Mouse (Mus musculus) effector memory CD4-positive, alpha-beta T cell, adult 5 months (primary cell): Measurements from ENCODE around the gene Tmem102. TPM values are rescaled to one million over a fixed set of nuclear protein-coding genes. Genes with fewer than 3 reads are reported as not detected.

Experiments used
- polyA plus RNA-seq: library from polyadenylated mRNA; unstranded; fragments of 100-300 nt; shearing (Covaris generic); gene quantifications from one replicate; pipeline ENCODE4 v1.2.1, GENCODE M21; 2017

Tmem102 gene
- not detected for polyA plus RNA-seq

DNA sequence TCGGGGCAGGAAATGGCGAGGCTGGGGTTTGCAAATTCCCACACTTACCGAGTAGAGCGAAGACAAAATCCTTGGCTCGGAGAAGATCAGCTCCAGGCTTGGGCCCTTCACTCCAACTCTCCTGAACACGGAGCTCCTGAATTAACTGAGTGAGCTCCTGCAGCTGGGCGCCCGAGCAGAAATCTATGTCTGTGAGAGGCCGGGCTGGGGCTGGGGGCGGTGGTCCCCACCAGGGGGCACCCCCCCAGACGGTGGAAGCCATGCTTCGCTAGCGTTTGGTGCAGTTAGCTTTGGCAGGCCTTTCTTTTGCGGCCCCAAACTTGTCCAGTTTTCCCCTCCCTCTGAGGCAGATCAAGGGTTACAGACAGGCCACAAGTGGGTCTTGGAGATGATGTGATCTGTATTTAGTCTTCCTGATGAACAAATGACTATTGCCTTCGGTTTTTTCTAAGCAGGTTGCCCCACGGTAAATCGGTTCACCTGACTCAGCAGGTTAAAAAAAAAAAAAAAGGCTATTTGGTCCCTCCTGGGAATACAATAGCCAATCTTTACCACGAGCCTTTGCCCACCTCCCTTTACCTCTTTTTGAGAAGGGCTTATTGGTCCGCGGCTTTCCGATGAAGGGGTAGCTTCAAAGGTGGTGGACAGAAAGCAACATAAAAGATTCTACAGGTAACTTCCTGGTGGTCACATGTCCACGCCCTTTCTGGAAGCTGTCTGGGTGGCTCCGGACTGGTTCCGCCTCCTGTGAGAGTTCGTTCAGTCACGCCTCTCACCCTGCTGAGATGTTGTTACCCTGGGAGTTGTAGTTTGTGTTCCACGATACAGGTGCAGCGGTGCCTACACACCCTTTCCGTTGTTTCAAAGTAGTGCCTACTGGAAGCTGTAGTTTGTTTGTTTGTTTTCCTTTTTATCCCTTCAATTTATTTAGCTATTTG lies at the start of gene Tmem102:
TSS of gene Tmem102 (minus strand) at position 653 of the 938 bp plus-strand sequence.

GRCm38 (mm10) chr11:69846198-69846680 lies 40.8 kb upstream of the Tmem102 start, which contains the start of gene Plscr3:
TSS of gene Plscr3 (plus strand) at chr11:69846376.

DNA sequence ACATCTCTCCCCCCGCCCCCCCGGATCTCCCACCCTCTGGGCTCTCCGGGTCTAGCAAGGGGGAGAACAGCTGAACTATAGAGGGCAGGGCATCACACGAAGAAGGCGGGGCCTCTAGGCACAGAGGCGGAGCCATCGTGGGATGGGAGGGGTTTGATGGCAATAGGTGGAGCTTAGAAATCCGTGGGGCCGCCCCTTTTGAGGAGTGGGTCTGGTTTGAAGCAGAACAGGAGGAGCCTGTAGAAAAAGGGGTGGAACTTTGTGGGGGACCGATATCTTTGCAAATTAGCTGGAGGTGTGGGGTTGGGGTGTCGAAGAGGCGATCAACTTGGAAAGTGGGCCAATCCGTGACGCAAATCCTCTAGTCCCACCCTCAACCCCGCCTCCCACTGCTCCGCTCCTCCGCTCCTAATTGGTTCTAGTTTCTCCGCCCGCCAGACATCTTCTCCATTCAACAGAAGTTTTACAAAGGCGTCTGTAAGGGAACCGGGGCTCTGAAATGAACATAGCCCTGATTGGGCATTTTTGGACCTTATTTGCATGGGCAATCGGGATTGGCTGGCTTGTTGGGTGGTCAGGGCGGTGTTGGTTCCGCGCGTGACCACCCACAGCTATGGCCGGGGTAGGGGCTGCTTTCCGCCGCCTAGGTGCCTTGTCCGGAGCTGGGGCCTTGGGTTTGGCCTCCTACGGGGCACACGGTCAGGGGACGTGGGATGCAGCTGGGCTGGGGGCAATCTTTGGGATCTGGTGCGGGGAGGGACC lies 32.7 kb upstream of the Tmem102 start, which contains the start of gene Tmem256:
TSS of gene Tmem256 (plus strand) at position 563 of the 762 bp plus-strand sequence.

GRCm38 (mm10) chr11:69837604-69837951 lies 32.2 kb upstream of the Tmem102 start, which contains the start of gene Nlgn2:
TSS of gene Nlgn2 (minus strand) at chr11:69837784.

GRCm38 (mm10) chr11:69822080-69822479 lies 16.7 kb upstream of the Tmem102 start, which contains the start of gene Spem1:
TSS of gene Spem1 (minus strand) at chr11:69822180.

DNA sequence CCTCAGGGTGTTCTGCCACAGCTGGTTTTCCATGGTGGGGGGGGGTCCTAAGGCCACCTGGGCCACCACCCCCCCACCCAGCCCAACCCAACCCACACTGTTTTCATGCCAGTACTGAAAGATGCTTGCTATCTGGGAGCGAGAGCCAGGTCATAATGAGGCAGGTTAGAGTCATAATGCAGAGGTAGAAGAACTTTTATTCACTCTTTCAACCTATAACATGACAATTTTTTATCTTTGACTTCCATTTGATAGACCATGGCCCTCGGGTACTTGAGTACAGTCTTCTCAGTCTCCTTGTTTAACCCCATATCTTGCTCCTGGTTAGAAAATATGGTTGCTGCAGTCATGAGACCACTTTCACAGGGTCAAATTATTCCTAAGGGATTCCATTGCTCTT lies 12.9 kb upstream of the Tmem102 start, which contains the start of gene Spem2:
TSS of gene Spem2 (minus strand) at position 101 of the 400 bp plus-strand sequence.

DNA sequence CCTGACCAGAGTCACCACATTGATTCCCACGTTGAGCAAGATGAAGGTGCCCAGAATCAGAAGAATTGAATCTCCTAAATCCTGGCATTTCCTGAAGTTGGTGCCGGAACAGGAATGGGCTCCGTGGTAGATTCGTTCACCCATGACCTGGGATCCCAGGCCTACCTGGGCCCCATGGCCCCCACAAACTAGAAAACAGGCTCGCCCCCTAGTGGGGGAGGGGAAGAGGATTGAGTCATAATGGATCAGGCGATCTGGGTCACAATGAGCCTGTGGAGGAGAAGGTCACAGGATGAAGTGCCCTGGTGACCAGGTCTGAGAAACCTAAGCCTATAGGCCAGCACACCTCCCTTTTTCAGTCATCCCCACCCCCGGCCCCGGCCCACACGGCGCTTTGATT lies 9.7 kb upstream of the Tmem102 start, which contains the start of gene Gm39566:
TSS of gene Gm39566 (minus strand) at position 144 of the 400 bp plus-strand sequence.

GRCm38 (mm10) chr11:69801379-69801977 lies 3.9 kb downstream of the Tmem102 start, which contains the start of gene Fgf11:
TSS of gene Fgf11 (minus strand) at chr11:69801857.

DNA sequence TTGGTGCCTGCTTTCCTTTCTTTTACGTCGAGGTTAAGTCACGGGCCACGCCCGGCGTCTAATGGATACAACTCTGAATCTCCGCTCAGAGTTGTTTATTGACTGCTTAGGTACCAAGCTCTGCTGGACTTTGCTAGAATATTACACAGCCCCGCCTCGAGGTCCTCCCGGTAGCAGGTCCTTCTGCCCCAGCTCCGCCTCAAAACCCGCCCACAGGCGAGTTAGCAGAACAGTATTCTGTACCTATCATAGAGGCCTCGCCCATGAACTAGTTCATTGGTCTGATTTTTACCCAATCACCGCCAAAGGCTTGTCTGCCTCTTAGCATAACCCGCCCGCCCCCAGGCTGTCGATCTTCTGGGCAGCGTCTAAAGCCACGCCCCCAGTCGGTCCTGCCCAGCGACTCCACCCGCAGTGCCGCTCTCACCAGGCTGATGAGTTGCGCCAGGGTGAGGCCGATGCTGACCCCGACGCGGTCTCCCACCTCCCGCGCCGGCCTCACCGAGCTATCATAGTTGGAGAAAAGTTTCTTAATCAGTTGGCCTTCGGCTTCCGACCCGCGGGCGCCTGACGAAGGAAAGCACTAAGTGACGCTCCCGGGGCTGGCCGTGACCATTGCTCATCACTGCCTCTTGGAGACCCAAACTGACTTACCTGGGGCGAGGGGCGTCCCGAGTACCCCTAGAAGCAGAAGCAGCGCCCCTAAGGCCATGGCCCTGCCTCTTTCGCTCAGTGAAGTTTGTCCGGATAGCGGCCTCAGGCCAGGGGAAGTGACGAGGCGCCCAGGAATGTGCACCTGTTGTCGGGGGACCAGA lies 10.0 kb downstream of the Tmem102 start, which contains the start of gene Chrnb1:
TSS of gene Chrnb1 (minus strand) at position 776 of the 815 bp plus-strand sequence.

DNA sequence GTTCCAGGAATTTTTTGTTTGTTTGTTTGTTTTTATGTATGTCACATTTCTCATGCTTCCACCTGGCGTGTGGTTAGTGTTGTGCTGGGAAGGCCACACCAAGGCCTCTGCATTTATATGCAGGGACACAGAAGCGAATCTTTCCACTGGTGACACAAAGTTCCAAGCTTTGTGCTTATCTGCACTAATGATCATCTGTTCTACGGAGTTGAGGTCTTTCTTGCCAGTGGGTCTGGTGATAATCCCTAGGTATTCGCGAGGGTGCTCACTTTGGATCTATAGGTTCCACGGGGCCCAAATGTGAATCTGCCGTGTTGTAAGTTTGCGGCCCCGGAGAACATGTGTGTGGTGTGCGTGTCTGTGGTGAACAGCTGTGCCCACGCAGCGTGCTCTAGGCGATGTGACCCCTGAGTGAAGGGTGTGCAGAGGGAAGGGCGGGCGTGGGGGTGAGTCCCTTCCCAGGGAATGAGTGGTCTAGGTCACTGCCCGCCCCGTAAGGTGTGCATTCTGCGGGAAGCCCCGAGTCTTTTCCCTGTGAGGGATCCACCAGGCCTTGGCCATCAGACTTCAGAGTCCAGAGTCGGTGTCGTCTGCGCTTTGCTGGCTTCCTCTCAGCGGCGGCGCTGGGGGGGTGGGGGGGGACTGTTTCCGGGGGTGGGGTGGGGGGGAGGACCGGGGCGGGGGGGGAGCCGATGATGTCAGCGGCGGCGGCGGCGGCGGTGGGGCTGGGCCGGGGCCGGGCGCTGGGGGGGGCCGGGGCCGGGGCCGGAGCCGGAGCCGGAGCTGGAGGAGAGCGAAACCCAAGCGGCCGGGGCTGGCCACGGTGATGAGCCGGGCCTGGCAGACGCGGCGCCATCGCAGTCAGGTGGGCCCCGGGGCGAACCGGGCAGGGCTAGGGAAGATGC lies 40.0 kb downstream of the Tmem102 start, which contains the start of gene Zbtb4:
TSS of gene Zbtb4 (plus strand) at position 692 of the 905 bp plus-strand sequence.

GRCm38 (mm10) chr11:69761868-69762267 lies 43.6 kb downstream of the Tmem102 start, which contains the start of gene Slc35g3:
TSS of gene Slc35g3 (minus strand) at chr11:69761968.

DNA sequence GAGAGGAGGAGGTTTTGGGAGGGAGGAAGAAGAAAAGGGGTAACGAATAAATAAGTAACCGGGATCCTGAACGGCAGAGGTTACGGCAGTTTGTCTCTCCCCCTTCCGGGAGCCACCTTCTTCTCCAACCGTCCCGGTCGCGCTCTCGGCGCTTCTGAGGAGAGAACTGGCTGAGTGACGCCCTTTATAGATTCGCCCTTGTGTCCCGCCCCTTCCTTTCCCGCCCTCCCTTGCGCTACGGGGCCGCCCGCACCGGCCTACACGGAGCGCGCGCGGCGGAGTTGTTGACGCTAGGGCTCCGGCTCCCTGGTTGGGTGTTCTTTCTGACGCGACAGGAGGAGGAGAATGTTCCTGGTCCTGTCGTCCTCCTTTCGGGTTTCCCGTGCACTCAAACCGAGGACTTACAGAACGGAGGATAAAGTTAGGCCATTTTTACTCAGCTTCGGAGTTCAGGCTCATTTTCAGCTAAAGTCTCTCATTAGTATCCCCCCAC lies 46.9 kb downstream of the Tmem102 start, which contains the start of gene Polr2a:
TSS of gene Polr2a (minus strand) at position 160 of the 493 bp plus-strand sequence.

Other genes with a start within 250 kb of the Tmem102 start
- gene Efnb3, start 245.4 kb downstream of the Tmem102 start, polyA plus RNA-seq = not detected
- gene Wrap53, start 225.4 kb downstream of the Tmem102 start, polyA plus RNA-seq = 11.0 TPM
- 180 TPM for gene Trp53, start 225.3 kb downstream of the Tmem102 start, polyA plus RNA-seq
- gene Atp1b2, start 199.7 kb downstream of the Tmem102 start, polyA plus RNA-seq = not detected
- gene Shbg, start 187.7 kb downstream of the Tmem102 start, polyA plus RNA-seq = not detected
- gene Sat2, start 183.6 kb downstream of the Tmem102 start, polyA plus RNA-seq = not detected
- gene Fxr2, start 172.6 kb downstream of the Tmem102 start, polyA plus RNA-seq = 70.3 TPM
- gene Sox15, start 150.3 kb downstream of the Tmem102 start, polyA plus RNA-seq = not detected
- 39.4 TPM for gene Mpdu1, start 143.0 kb downstream of the Tmem102 start, polyA plus RNA-seq
- gene Cd68, start 139.5 kb downstream of the Tmem102 start, polyA plus RNA-seq = 4.3 TPM
- 908 TPM for gene Eif4a1, start 133.2 kb downstream of the Tmem102 start, polyA plus RNA-seq
- 32.0 TPM for gene Senp3, start 123.5 kb downstream of the Tmem102 start, polyA plus RNA-seq
- not detected for gene Tnfsf13, start 119.8 kb downstream of the Tmem102 start, polyA plus RNA-seq
- not detected for gene Tnfsf12, start 109.8 kb downstream of the Tmem102 start, polyA plus RNA-seq
- not detected for gene Tnfsfm13, start 109.5 kb downstream of the Tmem102 start, polyA plus RNA-seq
- 60.5 TPM for gene Polr2a, start 47.0 kb downstream of the Tmem102 start, polyA plus RNA-seq
- gene Slc35g3, start 43.7 kb downstream of the Tmem102 start, polyA plus RNA-seq = not detected
- gene Zbtb4, start 39.7 kb downstream of the Tmem102 start, polyA plus RNA-seq = 7.6 TPM
- gene Chrnb1, start 9.7 kb downstream of the Tmem102 start, polyA plus RNA-seq = 1.4 TPM
- not detected for gene Fgf11, start 3.8 kb downstream of the Tmem102 start, polyA plus RNA-seq
- gene Gm39566, start 9.7 kb upstream of the Tmem102 start, polyA plus RNA-seq = not detected
- not detected for gene Spem2, start 12.8 kb upstream of the Tmem102 start, polyA plus RNA-seq
- gene Spem1, start 16.6 kb upstream of the Tmem102 start, polyA plus RNA-seq = not detected
- not detected for gene Nlgn2, start 32.2 kb upstream of the Tmem102 start, polyA plus RNA-seq
- 42.5 TPM for gene Tmem256, start 32.9 kb upstream of the Tmem102 start, polyA plus RNA-seq
- gene Plscr3, start 40.8 kb upstream of the Tmem102 start, polyA plus RNA-seq = 9.2 TPM
- gene Tnk1, start 53.1 kb upstream of the Tmem102 start, polyA plus RNA-seq = not detected
- not detected for gene Tmem95, start 72.4 kb upstream of the Tmem102 start, polyA plus RNA-seq
- gene Kctd11, start 75.8 kb upstream of the Tmem102 start, polyA plus RNA-seq = 0.11 TPM
- gene Acap1, start 89.9 kb upstream of the Tmem102 start, polyA plus RNA-seq = 462 TPM
- 0.80 TPM for gene 2810408A11Rik, start 95.4 kb upstream of the Tmem102 start, polyA plus RNA-seq
- 5.4 TPM for gene Neurl4, start 95.4 kb upstream of the Tmem102 start, polyA plus RNA-seq
- gene Gps2, start 108.3 kb upstream of the Tmem102 start, polyA plus RNA-seq = 200 TPM
- gene Eif5a, start 116.3 kb upstream of the Tmem102 start, polyA plus RNA-seq = 977 TPM
- gene Ybx2, start 130.2 kb upstream of the Tmem102 start, polyA plus RNA-seq = not detected
- not detected for gene Slc2a4, start 142.6 kb upstream of the Tmem102 start, polyA plus RNA-seq
- gene Cldn7, start 159.2 kb upstream of the Tmem102 start, polyA plus RNA-seq = not detected
- gene Ctdnep1, start 175.5 kb upstream of the Tmem102 start, polyA plus RNA-seq = 41.4 TPM
- gene Elp5, start 176.9 kb upstream of the Tmem102 start, polyA plus RNA-seq = 50.5 TPM
- 366 TPM for gene Gabarap, start 185.5 kb upstream of the Tmem102 start, polyA plus RNA-seq
- 52.0 TPM for gene Phf23, start 190.2 kb upstream of the Tmem102 start, polyA plus RNA-seq
- gene Dvl2, start 195.0 kb upstream of the Tmem102 start, polyA plus RNA-seq = 20.9 TPM
- gene Acadvl, start 209.8 kb upstream of the Tmem102 start, polyA plus RNA-seq = 83.6 TPM
- gene Dlg4, start 211.3 kb upstream of the Tmem102 start, polyA plus RNA-seq = 4.6 TPM
- not detected for gene Asgr1, start 248.5 kb upstream of the Tmem102 start, polyA plus RNA-seq